Mouse (Mus musculus): Measurements from ENCODE around the gene Espnl. TPM values are rescaled to one million over a fixed set of nuclear protein-coding genes. Genes with fewer than 3 reads are reported as not detected.

Gene Espnl
- polyA plus RNA-seq (2017; shearing (Covaris generic)): not detected

DNA sequence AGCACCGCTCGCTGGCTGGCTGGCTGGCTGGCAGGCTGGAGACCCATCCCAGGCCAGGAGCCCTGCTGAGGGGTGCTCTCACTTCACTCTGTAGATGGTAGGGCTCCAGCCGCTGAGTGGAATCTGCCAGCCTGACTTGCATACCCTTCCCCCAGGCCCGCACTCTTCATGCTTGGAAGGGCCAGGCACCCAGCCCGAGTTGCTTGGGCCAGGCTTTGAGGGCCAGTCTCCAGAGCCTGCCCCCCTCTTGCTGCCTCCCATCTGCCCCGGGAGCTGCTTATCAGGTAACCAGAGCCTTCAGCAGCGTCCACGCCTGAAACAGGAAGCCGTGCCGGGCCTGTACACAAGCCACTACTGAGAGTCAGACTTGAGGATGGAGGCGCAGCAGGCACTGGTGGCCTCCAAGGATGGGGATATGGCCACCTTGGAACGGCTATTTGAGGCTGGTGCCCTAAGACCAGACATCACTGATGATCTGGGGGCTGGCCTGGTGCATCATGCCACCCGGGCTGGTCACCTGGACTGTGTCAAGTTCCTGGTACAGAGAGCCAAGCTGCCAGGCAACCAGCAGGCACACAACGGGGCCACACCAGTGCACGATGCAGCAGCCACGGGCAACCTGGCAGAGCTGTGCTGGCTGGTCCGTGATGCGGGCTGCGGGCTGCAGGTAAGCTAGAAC lies at the start of gene Espnl:
TSS of gene Espnl (plus strand) at position 316 of the 679 bp plus-strand sequence.

DNA sequence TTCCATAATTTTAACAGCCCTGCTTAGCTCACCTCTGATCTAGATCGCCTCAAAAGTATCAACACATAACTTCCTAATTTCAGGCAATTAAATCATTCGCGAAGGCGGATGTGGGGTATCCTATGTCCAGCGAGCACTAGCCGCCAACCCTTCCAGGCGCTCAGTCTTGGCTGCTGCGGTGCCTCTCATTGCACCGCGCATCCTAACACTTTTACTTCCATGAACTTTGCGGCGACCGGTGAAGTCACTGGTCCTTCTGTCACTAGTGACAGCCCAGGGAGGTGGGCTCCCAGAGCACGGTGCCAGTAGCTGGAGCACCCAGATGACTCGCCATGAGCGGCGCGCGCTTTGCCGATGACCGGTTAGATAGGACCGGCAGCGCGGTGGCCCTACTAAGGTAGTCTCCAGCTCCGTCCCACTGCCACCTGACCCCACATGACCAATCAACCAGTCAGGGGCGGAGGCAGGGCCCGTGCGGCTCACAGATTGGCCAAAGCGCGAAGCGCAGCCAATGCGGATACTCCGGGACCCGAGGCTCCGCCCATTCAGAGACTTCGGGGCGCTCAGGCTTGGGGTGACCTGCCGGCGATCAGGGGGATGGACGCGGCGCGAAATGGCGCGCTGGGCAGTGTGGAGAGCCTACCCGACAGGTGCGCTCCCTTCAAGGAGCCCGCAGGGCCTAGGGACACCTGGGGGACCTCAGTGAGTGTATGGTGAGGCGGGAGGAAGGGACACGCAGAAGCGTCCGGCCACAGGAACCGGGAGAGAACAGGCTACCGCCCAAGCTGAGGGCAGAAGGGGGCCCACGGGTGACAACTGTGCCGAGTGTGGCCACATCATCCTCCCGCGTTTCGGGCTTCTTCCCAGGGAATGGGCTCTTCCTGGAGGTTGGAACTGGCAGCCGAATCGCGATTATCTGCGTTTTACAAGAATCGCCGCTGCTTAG lies 23.8 kb upstream of the Espnl start, which contains the start of gene Scly:
TSS of gene Scly (plus strand) at position 540 of the 946 bp plus-strand sequence.

DNA sequence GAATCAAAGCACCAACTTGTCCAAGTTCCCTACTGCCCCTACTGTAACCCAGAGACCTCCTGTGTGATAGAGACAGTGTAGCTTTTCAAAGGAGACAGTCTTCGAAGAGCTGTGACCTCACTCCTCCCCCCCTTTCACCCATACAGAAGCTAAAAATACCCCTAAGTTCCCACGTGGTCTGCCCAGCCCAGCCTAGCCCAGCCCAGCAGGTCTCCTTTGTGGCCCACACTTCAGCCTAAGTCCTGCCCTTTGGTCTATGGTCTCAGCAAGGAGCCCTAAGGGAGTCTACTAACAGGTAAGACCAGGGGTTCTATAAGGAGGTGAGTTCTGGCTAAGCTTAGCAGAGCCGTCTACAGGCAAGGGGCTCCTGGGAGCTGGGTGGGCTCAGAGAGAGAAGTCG lies 29.0 kb downstream of the Espnl start, which contains the start of gene Klhl30:
TSS of gene Klhl30 (plus strand) at position 176 of the 400 bp plus-strand sequence.

DNA sequence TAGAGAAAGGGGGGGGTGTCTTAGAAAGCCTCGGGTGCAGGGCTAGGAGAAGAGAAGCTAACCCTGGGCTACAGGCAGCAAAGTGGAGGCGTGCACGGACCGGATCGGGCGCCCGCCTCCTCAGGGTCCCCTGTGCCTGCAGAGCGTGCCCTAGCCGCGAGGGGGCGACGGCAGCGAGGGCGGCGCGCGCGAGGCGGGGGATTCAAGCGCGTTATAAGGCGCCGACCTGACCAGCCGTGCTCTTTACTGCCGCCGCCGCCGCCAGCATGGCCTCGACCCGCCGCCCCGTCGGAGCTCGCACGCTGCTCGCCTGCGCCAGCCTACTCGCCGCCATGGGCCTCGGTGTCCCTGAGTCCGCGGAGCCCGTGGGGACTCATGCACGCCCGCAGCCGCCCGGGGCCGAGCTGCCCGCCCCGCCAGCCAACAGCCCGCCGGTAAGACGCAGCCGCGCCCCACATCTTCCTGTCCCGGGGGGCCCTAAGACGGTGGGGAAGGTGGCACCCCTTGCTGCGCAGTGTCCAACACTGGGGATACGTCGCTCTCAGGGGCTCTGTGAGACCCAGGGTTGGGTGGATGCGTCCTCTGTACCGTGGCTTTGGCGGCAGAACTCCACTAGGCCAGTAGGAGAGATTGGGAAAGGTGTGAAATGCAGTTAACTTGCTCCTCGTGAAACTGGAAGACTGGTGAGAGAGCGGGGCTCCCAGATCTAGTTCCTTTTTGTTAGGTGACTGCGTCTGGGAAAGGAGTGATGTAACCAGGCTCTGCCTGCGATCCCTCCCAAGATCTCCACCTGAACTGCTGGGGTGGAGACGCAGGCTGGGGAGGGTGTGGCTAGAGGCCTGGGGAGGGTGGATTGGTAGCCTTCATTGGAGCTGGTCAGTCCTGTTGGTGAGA lies 44.6 kb downstream of the Espnl start, which contains the start of gene Erfe:
TSS of gene Erfe (plus strand) at position 216 of the 894 bp plus-strand sequence.

Other genes with a start within 250 kb of the Espnl start
- 1.2 TPM for gene Rbm44, start 177.0 kb upstream of the Espnl start, polyA plus RNA-seq (2017; shearing (Covaris generic))
- gene Ramp1, start 142.3 kb upstream of the Espnl start, polyA plus RNA-seq (2017; shearing (Covaris generic)): 44.1 TPM
- 84.7 TPM for gene Ube2f, start 71.8 kb upstream of the Espnl start, polyA plus RNA-seq (2017; shearing (Covaris generic))
- 47.7 TPM for gene Scly, start 23.7 kb upstream of the Espnl start, polyA plus RNA-seq (2017; shearing (Covaris generic))
- gene Klhl30, start 28.9 kb downstream of the Espnl start, polyA plus RNA-seq (2017; shearing (Covaris generic)): not detected
- not detected for gene Erfe, start 44.4 kb downstream of the Espnl start, polyA plus RNA-seq (2017; shearing (Covaris generic))
- gene Ilkap, start 76.7 kb downstream of the Espnl start, polyA plus RNA-seq (2017; shearing (Covaris generic)): 40.6 TPM
- 23.9 TPM for gene Hes6, start 92.0 kb downstream of the Espnl start, polyA plus RNA-seq (2017; shearing (Covaris generic))
- gene Per2, start 137.2 kb downstream of the Espnl start, polyA plus RNA-seq (2017; shearing (Covaris generic)): 2.2 TPM
- 2.4 TPM for gene Traf3ip1, start 172.6 kb downstream of the Espnl start, polyA plus RNA-seq (2017; shearing (Covaris generic))
- 12.5 TPM for gene Asb1, start 218.5 kb downstream of the Espnl start, polyA plus RNA-seq (2017; shearing (Covaris generic))